Mouse (Mus musculus): ENCODE results near the gene Aspm.

Gene Aspm

DNA sequence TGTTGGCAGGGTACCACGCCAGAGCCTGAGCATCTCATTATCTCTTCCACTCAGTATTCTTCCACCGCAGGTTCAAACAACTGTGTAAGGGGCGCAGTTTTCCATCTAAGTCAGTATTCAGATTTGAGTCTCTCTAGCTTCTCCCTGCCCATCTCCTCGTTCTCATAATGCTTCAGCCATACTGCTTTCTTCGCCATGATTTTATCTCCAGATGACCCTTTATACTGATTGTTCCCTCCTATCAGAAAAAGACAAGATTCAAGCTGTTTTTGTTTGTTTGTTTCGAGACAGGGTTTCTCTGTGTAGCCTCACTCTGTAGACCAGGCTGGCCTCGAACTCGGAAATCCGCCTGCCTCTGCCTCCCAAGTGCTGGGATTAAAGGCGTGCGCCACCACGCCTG lies 60.0 kb downstream of the Aspm start:
- DNase-seq = no peak

Data from kidney, adult 9 months (tissue).